Mouse (Mus musculus) ES-Bruce4 (cell line): ENCODE results near the gene Zfp319.
A peak's percentile ranks its signal among the peaks of the same experiment; 100 is the strongest.

ENCODE experiments used
- CTCF ChIP-seq: IDR thresholded peaks from one replicate; pipeline ENCODE4 v1.8.1; 2011; ENCODE audit warnings: low read depth, low read length
- EP300 ChIP-seq: IDR thresholded peaks from 2 replicates; pipeline ENCODE4 v1.6.1; 2011; ENCODE audit warnings: low read depth, low read length; ENCODE audit not compliant: insufficient read depth
- POLR2A ChIP-seq: IDR thresholded peaks from one replicate; pipeline ENCODE4 v1.8.1; 2011; ENCODE audit warnings: low read length; ENCODE audit not compliant: insufficient read depth

- TF ChIP-seq CTCF = no peak
- peak; percentile 71 for TF ChIP-seq POLR2A
- no peak for TF ChIP-seq EP300
Measured at GRCm38 (mm10) chr8:95369581-95370326, 38.0 kb upstream of the Zfp319 start.
